Mouse (Mus musculus): ENCODE results near the gene Mob3a.
A peak's percentile ranks its signal among the peaks of the same experiment; 100 is the strongest.

DNA sequence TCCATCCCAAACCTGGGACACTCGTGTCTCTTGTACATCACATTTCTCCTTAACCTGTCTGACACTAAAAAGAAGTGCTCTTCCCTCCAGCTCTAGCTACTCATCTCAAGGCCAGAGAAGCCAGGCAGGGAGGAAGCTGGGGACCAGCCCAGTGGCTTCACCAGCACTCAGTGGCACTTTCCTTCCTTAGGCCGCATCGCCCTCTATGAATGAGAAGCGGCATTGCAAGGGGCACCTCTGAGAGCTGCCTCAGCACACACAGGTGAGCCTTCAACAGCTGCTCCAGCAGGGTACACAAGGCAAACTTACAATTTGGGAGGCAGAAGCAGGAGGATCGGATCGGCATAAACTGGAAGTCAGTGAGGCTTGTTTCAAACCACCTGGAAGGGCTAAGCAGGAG lies 17.6 kb downstream of the Mob3a start:
- TF ChIP-seq CTCF (IDR thresholded peaks at IDR 0.05; ENCODE audit: low read depth, low read length) (peak; percentile 96), POLR2A (IDR thresholded peaks at IDR 0.05; ENCODE audit: extremely low read depth, insufficient read depth, low read length) (no peak)
